22 mouse cellular contexts compared by ENCODE assay signal in the genomic region with DNA sequence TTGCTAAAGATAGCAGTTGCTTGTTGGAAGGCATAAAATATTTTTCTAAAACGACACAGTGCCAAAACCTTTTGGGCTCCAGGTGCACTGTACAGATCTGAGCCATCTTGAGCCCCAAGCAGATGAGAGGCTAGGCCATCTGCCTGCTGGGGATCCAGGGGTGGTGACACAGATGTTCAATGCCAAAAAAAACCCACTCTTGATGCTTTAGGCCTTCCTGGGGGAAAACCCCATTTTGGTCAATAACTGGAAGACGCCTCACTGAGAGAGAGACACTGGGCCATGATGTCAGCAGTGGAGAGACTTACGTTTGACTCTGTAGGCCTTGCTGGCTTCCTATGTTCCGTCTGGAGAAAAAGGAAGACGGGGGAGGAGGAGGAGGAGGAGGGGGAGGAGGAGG.
"Had no signal": no experiment of that assay in that cellular context is flagged by ENCODE, and none has a peak within 500 bp of the region (broad histone marks: within the 10 kb centered on the region; RNA-seq: fewer than 3 reads in every experiment).

No protein-coding gene starts in this region.

- H3K36me3 ChIP-seq: limb, embryonic 10.5 days; limb, embryonic 13.5 days; liver, embryonic 12.5 days; liver, embryonic 15.5 days; lung, embryonic 15.5 days; midbrain, embryonic 10.5 days; midbrain, embryonic 13.5 days; neural tube, embryonic 13.5 days; stomach, embryonic 15.5 days had no signal

- H3K9ac ChIP-seq: limb, embryonic 13.5 days; liver, embryonic 12.5 days; liver, embryonic 15.5 days; lung, embryonic 15.5 days; midbrain, embryonic 13.5 days; neural tube, embryonic 13.5 days; stomach, embryonic 15.5 days had no signal

- H3K9me3 ChIP-seq: limb, embryonic 10.5 days; limb, embryonic 13.5 days; liver, embryonic 12.5 days; liver, embryonic 15.5 days; lung, embryonic 15.5 days; megakaryocyte, embryonic 14.5 days; midbrain, embryonic 10.5 days; midbrain, embryonic 13.5 days; neural tube, embryonic 13.5 days; stomach, embryonic 15.5 days had no signal

- H3K27ac ChIP-seq: kidney, postnatal 0 days; limb, embryonic 10.5 days; limb, embryonic 13.5 days; liver, embryonic 12.5 days; liver, embryonic 15.5 days; lung, embryonic 15.5 days; midbrain, embryonic 10.5 days; midbrain, embryonic 13.5 days; neural tube, embryonic 13.5 days; stomach, embryonic 15.5 days had no signal

- ATAC-seq: liver, embryonic 12.5 days; midbrain, embryonic 13.5 days; midbrain, embryonic 16.5 days had no signal

- H3K27me3 ChIP-seq: limb, embryonic 13.5 days; liver, embryonic 15.5 days; lung, embryonic 15.5 days; midbrain, embryonic 13.5 days; neural tube, embryonic 13.5 days; stomach, embryonic 15.5 days had no signal

- H3K4me3 ChIP-seq: limb, embryonic 10.5 days; limb, embryonic 13.5 days; liver, embryonic 12.5 days; liver, embryonic 15.5 days; lung, embryonic 15.5 days; megakaryocyte, embryonic 14.5 days; midbrain, embryonic 10.5 days; midbrain, embryonic 13.5 days; myocyte; neural tube, embryonic 13.5 days; stomach, embryonic 15.5 days had no signal

- DNase-seq: kidney, postnatal 25 days; liver; lung, adult 18-20 months; lung, postnatal 10 days; lung, postnatal 36 days; retina, postnatal 1 day; right cerebral cortex, postnatal 25 days; spleen, adult 18-20 months; thymus, postnatal 36 days had no signal

- H3K4me1 ChIP-seq: liver, embryonic 12.5 days; liver, embryonic 15.5 days; lung, embryonic 15.5 days; megakaryocyte, embryonic 14.5 days; stomach, embryonic 15.5 days had no signal

- H3K4me2 ChIP-seq: limb, embryonic 13.5 days; liver, embryonic 12.5 days; liver, embryonic 15.5 days; lung, embryonic 15.5 days; midbrain, embryonic 13.5 days; neural tube, embryonic 13.5 days; stomach, embryonic 15.5 days had no signal
